9 mouse cellular contexts compared by ENCODE assay signal in genomic region chr5:110635951-110636707, GRCm38 (mm10). TPM values are rescaled to one million over a fixed set of nuclear protein-coding genes. Genes with fewer than 3 reads are reported as not detected.
A peak's percentile ranks its signal among the peaks of the same experiment; 100 is the strongest.
DNase-seq lines count a peak whose midpoint lies in the region; ATAC-seq and TF ChIP-seq lines count a peak whose summit lies in the region.
"Had no signal": no experiment of that assay in that cellular context is flagged by ENCODE, and none has a peak within 500 bp of the region (broad histone marks: within the 10 kb centered on the region; RNA-seq: fewer than 3 reads in every experiment).

No protein-coding gene starts in this region.

- no peaks in the 10 kb centered on the region for H3K4me1 ChIP-seq in lung, embryonic 14.5 days (ENCODE audit: insufficient read depth)
- H3K4me1 ChIP-seq in hindbrain, embryonic 12.5 days = peaks cover 3% of the 10 kb centered on the region; the same call in 1 of the 2 replicates
- no peaks in the 10 kb centered on the region for H3K4me1 ChIP-seq in neural tube, embryonic 14.5 days (ENCODE audit: control insufficient read depth, insufficient read depth, low read length)

- no peaks in the 10 kb centered on the region for H3K27me3 ChIP-seq in lung, embryonic 14.5 days (ENCODE audit: insufficient read depth, low read length)
- H3K27me3 ChIP-seq in hindbrain, embryonic 12.5 days = no peaks in the 10 kb centered on the region
- no peaks in the 10 kb centered on the region for H3K27me3 ChIP-seq in neural tube, embryonic 14.5 days (ENCODE audit: control insufficient read depth, insufficient read depth, low read length)

- H3K36me3 ChIP-seq in lung, embryonic 14.5 days (ENCODE audit: insufficient read depth) = no peaks in the 10 kb centered on the region
- no peaks in the 10 kb centered on the region for H3K36me3 ChIP-seq in hindbrain, embryonic 12.5 days
- H3K36me3 ChIP-seq in neural tube, embryonic 14.5 days (ENCODE audit: control insufficient read depth, insufficient read depth, low read length) = no peaks in the 10 kb centered on the region

- no peak overlapping the region for H3K9ac ChIP-seq in lung, embryonic 14.5 days
- H3K9ac ChIP-seq in hindbrain, embryonic 12.5 days = no peak overlapping the region
- no peak overlapping the region for H3K9ac ChIP-seq in neural tube, embryonic 14.5 days (replicated peaks; ENCODE audit: low read depth, low read length)

- no peak overlapping the region for H3K4me2 ChIP-seq in lung, embryonic 14.5 days
- no peak overlapping the region for H3K4me2 ChIP-seq in hindbrain, embryonic 12.5 days (replicated peaks)
- no peak overlapping the region for H3K4me2 ChIP-seq in neural tube, embryonic 14.5 days (ENCODE audit: low read depth, low read length)

- no peaks in the 10 kb centered on the region for H3K9me3 ChIP-seq in lung, embryonic 14.5 days (ENCODE audit: low read depth, low read length)
- no peaks in the 10 kb centered on the region for H3K9me3 ChIP-seq in hindbrain, embryonic 12.5 days (replicated peaks)
- no peaks in the 10 kb centered on the region for H3K9me3 ChIP-seq in neural tube, embryonic 14.5 days (ENCODE audit: control insufficient read depth, low read length)

- H3K27ac ChIP-seq in lung, embryonic 14.5 days (ENCODE audit: low read depth) = no peak overlapping the region
- no peak overlapping the region for H3K27ac ChIP-seq in hindbrain, embryonic 12.5 days
- no peak overlapping the region for H3K27ac ChIP-seq in neural tube, embryonic 14.5 days (ENCODE audit: low read depth, low read length)
- H3K27ac ChIP-seq: macrophage had no signal

- no peak overlapping the region for H3K4me3 ChIP-seq in lung, embryonic 14.5 days (ENCODE audit: low read depth, low read length)
- no peak overlapping the region for H3K4me3 ChIP-seq in hindbrain, embryonic 12.5 days
- no peak overlapping the region for H3K4me3 ChIP-seq in neural tube, embryonic 14.5 days (ENCODE audit: low read depth, low read length)

- WGBS in lung, embryonic 14.5 days = 39% methylated on average over 6 of the region's 6 CpGs
- 45% methylated on average over 6 of the region's 6 CpGs for WGBS in hindbrain, embryonic 12.5 days
- 52% methylated on average over 6 of the region's 6 CpGs for WGBS in neural tube, embryonic 14.5 days

- ATAC-seq in cerebellum, adult (ENCODE audit: insufficient number of reproducible peaks, low FRiP score, low TSS enrichment) = no peak
- peak; percentile 38 for ATAC-seq in lung, embryonic 14.5 days (ENCODE audit: insufficient read depth)
- ATAC-seq in hindbrain, embryonic 12.5 days (ENCODE audit: low FRiP score) = 0 out of 2 replicates have a peak, but pooled peaks have one; percentile 40
- 0 out of 2 replicates have a peak, but pooled peaks have one; percentile 60 for ATAC-seq in neural tube, embryonic 14.5 days (ENCODE audit: low read depth)

- peak; percentile 26 to 57 for DNase-seq in cerebellum, postnatal 14 days
- DNase-seq in lung, embryonic 14.5 days = peak; percentile 80
- no peak for DNase-seq in lung, postnatal 4 days
- DNase-seq in testis, postnatal 10 days (ENCODE audit: low spot score) = no peak
- DNase-seq in MN1 (ENCODE audit: low spot score) = no peak

- peak; percentile 77 for TF ChIP-seq CTCF in lung, embryonic 14.5 days (IDR thresholded peaks at IDR 0.05; ENCODE audit: low read depth)

RNA-seq across cellular contexts. Expression of gene Noc4l, which starts 17.1 kb away (rescaled TPM):
- 55.8 and 57.3 TPM in 2 replicates for polyA plus RNA-seq in lung, embryonic 14.5 days (2014; fragmentation: Nextera tagmentation; extraction: Ambion mirVana)
- 50.0 and 50.6 TPM in 2 replicates for polyA plus RNA-seq in hindbrain, embryonic 12.5 days (2016; fragmentation: Nextera tagmentation; extraction: Ambion mirVana)
- polyA plus RNA-seq in neural tube, embryonic 14.5 days (2014; fragmentation: Nextera tagmentation; extraction: Ambion mirVana) = 35.1 and 38.7 TPM in 2 replicates

RNA-seq across cellular contexts. Expression of gene Ddx51, which starts 17.1 kb away (rescaled TPM):
- polyA plus RNA-seq in lung, embryonic 14.5 days (2014; fragmentation: Nextera tagmentation; extraction: Ambion mirVana) = 32.4 and 36.8 TPM in 2 replicates
- polyA plus RNA-seq in hindbrain, embryonic 12.5 days (2016; fragmentation: Nextera tagmentation; extraction: Ambion mirVana) = 33.3 and 34.1 TPM in 2 replicates
- 15.0 and 16.4 TPM in 2 replicates for polyA plus RNA-seq in neural tube, embryonic 14.5 days (2014; fragmentation: Nextera tagmentation; extraction: Ambion mirVana)

Comparison
In these comparisons a context has a peak if more than half of its experiments do, and no peak if none do; other contexts are left out.
1. DNase-seq: peak in cerebellum, postnatal 14 days (2 of 2) and lung, embryonic 14.5 days (single experiment); none in lung, postnatal 4 days (0 of 2), testis, postnatal 10 days (single experiment) and MN1 (single experiment).